Mouse (Mus musculus) heart, embryonic 12.5 days (tissue): ENCODE results near the gene Tubgcp2. TPM values are rescaled to one million over a fixed set of nuclear protein-coding genes. Genes with fewer than 3 reads are reported as not detected.
A peak's percentile ranks its signal among the peaks of the same experiment; 100 is the strongest.

Experiments
- ATAC-seq: fragments of 200-750 bp; cut with Nextera tagmentation; 2 replicates; pipeline ENCODE4 v1.8.0; 2017; ENCODE audit warnings: moderate TSS enrichment, moderate library complexity; ENCODE audit not compliant: insufficient number of reproducible peaks, low FRiP score
- H3K27ac ChIP-seq: fragments of 300-500 bp; sonication (generic); 2 replicates; pipeline ENCODE4 v1.5.1; 2016; ENCODE audit warnings: mild to moderate bottlenecking, moderate library complexity; ENCODE audit not compliant: poor library complexity, severe bottlenecking
- H3K27me3 ChIP-seq: fragments of 300-500 bp; sonication (generic); replicated peaks from 2 replicates; pipeline ENCODE4 v1.6.1; 2016; ENCODE audit warnings: mild to moderate bottlenecking, moderate library complexity
- H3K36me3 ChIP-seq: fragments of 300-500 bp; sonication (generic); 2 replicates; pipeline ENCODE4 v1.6.1; 2016; ENCODE audit warnings: mild to moderate bottlenecking, moderate library complexity
- H3K4me1 ChIP-seq: fragments of 300-500 bp; sonication (generic); replicated peaks from 2 replicates; pipeline ENCODE4 v1.6.1; 2016; ENCODE audit warnings: mild to moderate bottlenecking
- H3K4me2 ChIP-seq: fragments of 300-500 bp; sonication (generic); 2 replicates; pipeline ENCODE4 v1.6.1; 2016; ENCODE audit warnings: mild to moderate bottlenecking, moderate library complexity
- H3K4me3 ChIP-seq: fragments of 300-500 bp; sonication (generic); 2 replicates; pipeline ENCODE4 v1.5.1; 2016; ENCODE audit warnings: mild to moderate bottlenecking
- H3K9ac ChIP-seq: fragments of 300-500 bp; sonication (generic); 2 replicates; pipeline ENCODE4 v1.6.1; 2016; ENCODE audit warnings: mild to moderate bottlenecking, moderate library complexity
- H3K9me3 ChIP-seq: fragments of 300-500 bp; sonication (generic); replicated peaks from 2 replicates; pipeline ENCODE4 v1.6.1; 2016; ENCODE audit warnings: mild to moderate bottlenecking, moderate library complexity
- WGBS: fragments of 180-500 bp; shearing (Covaris S2); methylation state at CpG from one replicate; pipeline ENCODE4 v1.1.7; 2016; 5-methylcytosine and 5-hydroxymethylcytosine counted together
- polyA plus RNA-seq: library from polyadenylated mRNA; unstranded; fragments of >200 nt; fragmentation: Nextera tagmentation; extraction: Ambion mirVana; gene quantifications from 2 replicates; pipeline ENCODE4 v1.2.1, GENCODE M21; 2016

Tubgcp2 gene
- polyA plus RNA-seq, 1 experiment from 2014 or later = 41.4 TPM

GRCm38 (mm10) chr7:140061832-140062130, 25.3 kb upstream of the Tubgcp2 start:
- peaks cover 18% of the 10 kb centered on the region for H3K4me1 ChIP-seq
- WGBS = 4% methylated on average over 6 of the region's 6 CpGs
- H3K27me3 ChIP-seq = peaks cover 100% of the 10 kb centered on the region
- no peak overlapping the region for H3K27ac ChIP-seq
- ATAC-seq = no peak
- peaks cover 2% of the 10 kb centered on the region; the same call in 1 of the 2 replicates for H3K9me3 ChIP-seq
- H3K36me3 ChIP-seq = no peaks in the 10 kb centered on the region
- peak overlapping the region; percentile 76 for H3K4me2 ChIP-seq
- H3K9ac ChIP-seq = no peak overlapping the region
- H3K4me3 ChIP-seq = peak overlapping the region; percentile 42

GRCm38 (mm10) chr7:140060936-140061831, 24.7 kb upstream of the Tubgcp2 start:
- Histone ChIP-seq H3K9ac (no peak overlapping the region; the same call in 1 of the 2 replicates), H3K4me1 (peaks cover 18% of the 10 kb centered on the region)
- WGBS = 2% methylated on average over 47 of the region's 47 CpGs

GRCm38 (mm10) chr7:140059601-140060000, 23.1 kb upstream of the Tubgcp2 start:
- peaks cover 18% of the 10 kb centered on the region for H3K4me1 ChIP-seq
- H3K4me3 ChIP-seq = no peak overlapping the region
- H3K4me2 ChIP-seq = no peak overlapping the region
- H3K27me3 ChIP-seq = peaks cover 100% of the 10 kb centered on the region
- 18% methylated on average over 4 of the region's 4 CpGs for WGBS
- H3K9ac ChIP-seq = no peak overlapping the region
- no peaks in the 10 kb centered on the region for H3K9me3 ChIP-seq
- no peak for ATAC-seq
- H3K36me3 ChIP-seq = no peaks in the 10 kb centered on the region
- no peak overlapping the region for H3K27ac ChIP-seq

More at GRCm38 (mm10) chr7:140060936-140061831, 24.7 kb upstream of the Tubgcp2 start:
- H3K4me3 ChIP-seq = peak overlapping the region; percentile 42
- no peak overlapping the region for H3K27ac ChIP-seq
- H3K4me2 ChIP-seq = peak overlapping the region; percentile 76
- peaks cover 100% of the 10 kb centered on the region for H3K27me3 ChIP-seq
- ATAC-seq = no peak
- H3K36me3 ChIP-seq = no peaks in the 10 kb centered on the region
- no peaks in the 10 kb centered on the region for H3K9me3 ChIP-seq

- H3K27ac ChIP-seq = no peak overlapping the region
- ATAC-seq = no peak
- 25% methylated on average over 7 of the region's 7 CpGs for WGBS
- peaks cover 98% of the 10 kb centered on the region for H3K27me3 ChIP-seq
- H3K9me3 ChIP-seq = no peaks in the 10 kb centered on the region
- peak overlapping the region; percentile 51 for H3K4me3 ChIP-seq
- peak overlapping the region; percentile 77 for H3K4me2 ChIP-seq
- H3K36me3 ChIP-seq = no peaks in the 10 kb centered on the region
- peak overlapping the region; percentile 59 for H3K9ac ChIP-seq
- peaks cover 18% of the 10 kb centered on the region for H3K4me1 ChIP-seq
These were observed 22.1 kb upstream of the Tubgcp2 start for GRCm38 (mm10) chr7:140058528-140058927.

GRCm38 (mm10) chr7:140057413-140058407, 21.2 kb upstream of the Tubgcp2 start:
- peak overlapping the region; percentile 77 for H3K4me2 ChIP-seq
- peak overlapping the region; percentile 59 for H3K9ac ChIP-seq
- WGBS = 2% methylated on average over 53 of the region's 53 CpGs
- peak; percentile 34; the same call in 1 of the 2 replicates for ATAC-seq
- no peaks in the 10 kb centered on the region for H3K9me3 ChIP-seq
- H3K27ac ChIP-seq = no peak overlapping the region
- peaks cover 18% of the 10 kb centered on the region for H3K4me1 ChIP-seq
- no peaks in the 10 kb centered on the region for H3K36me3 ChIP-seq
- H3K4me3 ChIP-seq = peak overlapping the region; percentile 51
- peaks cover 98% of the 10 kb centered on the region for H3K27me3 ChIP-seq

- no peak overlapping the region for H3K4me2 ChIP-seq
- H3K9me3 ChIP-seq = no peaks in the 10 kb centered on the region
- no peaks in the 10 kb centered on the region for H3K36me3 ChIP-seq
- ATAC-seq = no peak
- peaks cover 14% of the 10 kb centered on the region for H3K4me1 ChIP-seq
- H3K27me3 ChIP-seq = peaks cover 98% of the 10 kb centered on the region
- WGBS = 69% methylated on average over 4 of the region's 4 CpGs
- H3K9ac ChIP-seq = no peak overlapping the region
- no peak overlapping the region for H3K4me3 ChIP-seq
- no peak overlapping the region for H3K27ac ChIP-seq
These were observed 17.7 kb upstream of the Tubgcp2 start for GRCm38 (mm10) chr7:140054124-140054523.

GRCm38 (mm10) chr7:140049115-140049689, 12.7 kb upstream of the Tubgcp2 start:
- 2% methylated on average over 34 of the region's 34 CpGs for WGBS
- Histone ChIP-seq H3K27me3 (peaks cover 98% of the 10 kb centered on the region), H3K4me1 (peaks cover 22% of the 10 kb centered on the region), H3K36me3 (no peaks in the 10 kb centered on the region), H3K27ac (no peak overlapping the region), H3K9me3 (no peaks in the 10 kb centered on the region), H3K9ac (peak overlapping the region; percentile 2; the same call in 1 of the 2 replicates), H3K4me2 (peak overlapping the region; percentile 70), H3K4me3 (peak overlapping the region; percentile 41)
- ATAC-seq = no peak

GRCm38 (mm10) chr7:140048361-140049114, 12.1 kb upstream of the Tubgcp2 start, which contains the start of gene Msx3:
Gene Msx3, minus strand, starts transcription at chr7:140049089.
- Histone ChIP-seq H3K27ac (no peak within 1 kb of the TSS), H3K9me3 (no peaks in the 10 kb centered on the region)
- no peak for ATAC-seq

GRCm38 (mm10) chr7:140047811-140048311, 11.4 kb upstream of the Tubgcp2 start:
- Histone ChIP-seq H3K27ac (no peak overlapping the region), H3K36me3 (no peaks in the 10 kb centered on the region), H3K4me1 (peaks cover 22% of the 10 kb centered on the region), H3K4me2 (peak overlapping the region; percentile 70), H3K9me3 (no peaks in the 10 kb centered on the region), H3K27me3 (peaks cover 93% of the 10 kb centered on the region), H3K9ac (peak overlapping the region; percentile 21; the same call in 1 of the 2 replicates), H3K4me3 (peak overlapping the region; percentile 41)
- no peak for ATAC-seq
- 1% methylated on average over 33 of the region's 33 CpGs for WGBS

More at GRCm38 (mm10) chr7:140048361-140049114, 12.1 kb upstream of the Tubgcp2 start, which contains the start of gene Msx3:
- Histone ChIP-seq H3K4me1 (peaks cover 22% of the 10 kb centered on the region), H3K36me3 (no peaks in the 10 kb centered on the region), H3K27me3 (peaks cover 97% of the 10 kb centered on the region), H3K9ac (peak within 1 kb of the TSS; percentile 21), H3K4me3 (peak within 1 kb of the TSS; percentile 41), H3K4me2 (peak within 1 kb of the TSS; percentile 70)
- WGBS = 2% methylated on average over 56 of the region's 56 CpGs

- H3K9me3 ChIP-seq = no peaks in the 10 kb centered on the region
- H3K4me1 ChIP-seq = peaks cover 22% of the 10 kb centered on the region
- H3K4me3 ChIP-seq = no peak overlapping the region
- H3K27me3 ChIP-seq = peaks cover 76% of the 10 kb centered on the region
- peaks cover 8% of the 10 kb centered on the region for H3K36me3 ChIP-seq
- no peak overlapping the region for H3K9ac ChIP-seq
- ATAC-seq = no peak
- no peak overlapping the region for H3K4me2 ChIP-seq
- no peak overlapping the region for H3K27ac ChIP-seq
- 64% methylated on average over 4 of the region's 4 CpGs for WGBS
These were observed 9.1 kb upstream of the Tubgcp2 start for GRCm38 (mm10) chr7:140045546-140045945.
